Mouse (Mus musculus) CH12.LX (cell line): ENCODE measurements around the gene Cry2. TPM values are rescaled to one million over a fixed set of nuclear protein-coding genes. Genes with fewer than 3 reads are reported as not detected.
"Not testable (repeated sequence)": the region's sequence is repeated elsewhere in the genome, so short reads cannot be mapped to it uniquely, and the experiment has no call there.

ENCODE experiments used
- DNase-seq: peaks from one replicate; pipeline ENCODE4 v3.0.0-alpha.2; 2013; ENCODE audit errors: extremely low read depth
- H3K27ac ChIP-seq: 2 replicates; pipeline ENCODE4 v1.5.1; 2012; ENCODE audit warnings: low read depth, mild to moderate bottlenecking, control low read depth, moderate library complexity; ENCODE audit not compliant: insufficient read depth
- H3K27me3 ChIP-seq: replicated peaks from 2 replicates; pipeline ENCODE3; 2012; ENCODE audit warnings: inconsistent platforms
- H3K36me3 ChIP-seq, 2 experiments: replicated peaks in 1 of 2; 2 replicates each; pipeline versions ENCODE3 to v1.6.1; 2012; ENCODE audit warnings: inconsistent platforms in 1 of 2, low read length in 1 of 2, mild to moderate bottlenecking in 1 of 2, mixed read lengths in 1 of 2, moderate library complexity in 1 of 2; ENCODE audit not compliant: control insufficient read depth in 1 of 2, insufficient read depth in 1 of 2
- H3K4me1 ChIP-seq, 2 experiments: 2 replicates each; pipeline ENCODE4 v1.6.1; 2012; ENCODE audit warnings: inconsistent platforms in 1 of 2, moderate library complexity in 1 of 2; ENCODE audit not compliant: insufficient read depth in 2 of 2, control insufficient read depth in 1 of 2
- H3K4me2 ChIP-seq: 2 replicates; pipeline ENCODE4 v1.6.1; 2012; ENCODE audit warnings: low read depth, mild to moderate bottlenecking, control low read depth; ENCODE audit not compliant: poor library complexity, insufficient read depth, severe bottlenecking
- H3K4me3 ChIP-seq, 3 experiments: fragments of 150-350 bp in 1 of 3; sonication (generic) in 1 of 3; replicated peaks in 1 of 3; 2 replicates each; pipeline versions ENCODE3 to v1.5.1; 2011 to 2012; ENCODE audit warnings: low read depth in 2 of 3, low read length in 2 of 3, mild to moderate bottlenecking in 2 of 3, moderate library complexity in 2 of 3, control low read depth in 1 of 3, improper control_type of control experiment in 1 of 3, inconsistent platforms in 1 of 3, mixed read lengths in 1 of 3; ENCODE audit not compliant: poor library complexity in 1 of 3
- H3K79me2 ChIP-seq: replicated peaks from 2 replicates; pipeline ENCODE4 v1.6.1; 2012; ENCODE audit warnings: mild to moderate bottlenecking, moderate library complexity; ENCODE audit not compliant: control insufficient read depth, poor library complexity, insufficient read depth, severe bottlenecking; ENCODE audit errors: extremely low read depth
- H3K9ac ChIP-seq: 2 replicates; pipeline ENCODE4 v1.6.1; 2012; ENCODE audit warnings: low read depth, mild to moderate bottlenecking, control low read depth, moderate library complexity; ENCODE audit not compliant: insufficient read depth
- H3K9me3 ChIP-seq: replicated peaks from 2 replicates; pipeline ENCODE3; 2012; ENCODE audit warnings: low read length, inconsistent platforms, mixed read lengths
- CHD2 ChIP-seq: IDR thresholded peaks from 2 replicates; pipeline ENCODE4 v1.6.1; 2011; ENCODE audit warnings: low read length, improper control_type of control experiment
- CTCF ChIP-seq, 2 experiments: IDR thresholded peaks in 1 of 2; conservative IDR thresholded peaks in 1 of 2; 2 replicates each; pipeline ENCODE4 v1.5.1; 2011 to 2012; ENCODE audit warnings: low read depth in 2 of 2, low read length in 2 of 2, improper control_type of control experiment in 1 of 2, inconsistent platforms in 1 of 2, mild to moderate bottlenecking in 1 of 2, moderate library complexity in 1 of 2
- E2F4 ChIP-seq: IDR thresholded peaks from 2 replicates; pipeline ENCODE4 v1.6.1; 2011; ENCODE audit warnings: low read depth, low read length, improper control_type of control experiment; ENCODE audit not compliant: insufficient replicate concordance
- ETS1 ChIP-seq: conservative IDR thresholded peaks from 2 replicates; pipeline ENCODE4 v1.6.1; 2012; ENCODE audit warnings: low read depth, mild to moderate bottlenecking, inconsistent platforms, low read length, improper control_type of control experiment, moderate library complexity
- IRF4 ChIP-seq: IDR thresholded peaks from 2 replicates; pipeline ENCODE4 v1.6.1; 2014; ENCODE audit warnings: low read depth, mild to moderate bottlenecking, inconsistent platforms, low read length, improper control_type of control experiment
- MAFK ChIP-seq: IDR thresholded peaks from 2 replicates; pipeline ENCODE4 v1.6.1; 2011; ENCODE audit warnings: low read length, improper control_type of control experiment; ENCODE audit not compliant: insufficient replicate concordance
- MAZ ChIP-seq: IDR thresholded peaks from 2 replicates; pipeline ENCODE4 v1.6.1; 2012; ENCODE audit warnings: low read depth, mild to moderate bottlenecking, inconsistent platforms, low read length, improper control_type of control experiment, moderate library complexity
- MYC ChIP-seq: IDR thresholded peaks from 2 replicates; pipeline ENCODE4 v1.6.1; 2011; ENCODE audit warnings: low read depth, mild to moderate bottlenecking, improper control_type of control experiment, low read length
- RCOR1 ChIP-seq: conservative IDR thresholded peaks from 2 replicates; pipeline ENCODE4 v1.6.1; 2012; ENCODE audit warnings: low read depth, mild to moderate bottlenecking, inconsistent platforms, low read length, improper control_type of control experiment
- SMC3 ChIP-seq: IDR thresholded peaks from 2 replicates; pipeline ENCODE4 v1.6.1; 2011; ENCODE audit warnings: low read depth, low read length, improper control_type of control experiment
- TCF12 ChIP-seq: IDR thresholded peaks from 2 replicates; pipeline ENCODE4 v1.6.1; 2014; ENCODE audit warnings: low read depth, mild to moderate bottlenecking, inconsistent platforms, low read length, improper control_type of control experiment
- UBTF ChIP-seq: IDR thresholded peaks from 2 replicates; pipeline ENCODE4 v1.6.1; 2012; ENCODE audit warnings: low read depth, mild to moderate bottlenecking, inconsistent platforms, low read length, improper control_type of control experiment, moderate library complexity
- USF2 ChIP-seq: conservative IDR thresholded peaks from 2 replicates; pipeline ENCODE4 v1.6.1; 2011; ENCODE audit warnings: low read depth, low read length, improper control_type of control experiment
- ZMIZ1 ChIP-seq: IDR thresholded peaks from 2 replicates; pipeline ENCODE4 v1.6.1; 2012; ENCODE audit warnings: low read depth, mild to moderate bottlenecking, inconsistent platforms, low read length, improper control_type of control experiment
- ZNF384 ChIP-seq: IDR thresholded peaks from 2 replicates; pipeline ENCODE4 v1.6.1; 2012; ENCODE audit warnings: low read depth, low read length, improper control_type of control experiment, inconsistent platforms
- dilution Hi-C: fragments of 300-500 bp; cut with MboI; formaldehyde crosslinking; loops from 2 replicates; pipeline ENCODE4 v1.14.3; 2020; ENCODE audit warnings: low sequenced_read_pairs; ENCODE audit not compliant: extremely low pct_unique_long_range_greater_than_20kb, extremely low pct_ligation_motif_present
- in situ Hi-C: fragments of 300-500 bp; cut with MboI; formaldehyde crosslinking; loops from 3 replicates; pipeline ENCODE4 v1.14.3; 2019; ENCODE audit warnings: low sequenced_read_pairs, low pct_ligation_motif_present, low pct_unique_long_range_greater_than_20kb, mixed read lengths
- polyA plus RNA-seq: library from polyadenylated mRNA; unstranded; fragments of >175 nt; gene quantifications from 2 replicates; pipeline ENCODE4 v1.2.1, GENCODE M21; 2012; ENCODE audit warnings: low read depth; ENCODE audit not compliant: insufficient read length
- total RNA-seq, 2 experiments: library from RNA; depleted of rRNA; stranded (reverse); fragments of 300-350 nt in 1 of 2; fragments of >200 nt in 1 of 2; gene quantifications; 2 replicates each; pipeline ENCODE4 v1.2.3; 2012 to 2014

The Cry2 gene
- total and polyA plus RNA-seq, 3 experiments: 4.3 to 15.9 (median 12.7) TPM

DNA sequence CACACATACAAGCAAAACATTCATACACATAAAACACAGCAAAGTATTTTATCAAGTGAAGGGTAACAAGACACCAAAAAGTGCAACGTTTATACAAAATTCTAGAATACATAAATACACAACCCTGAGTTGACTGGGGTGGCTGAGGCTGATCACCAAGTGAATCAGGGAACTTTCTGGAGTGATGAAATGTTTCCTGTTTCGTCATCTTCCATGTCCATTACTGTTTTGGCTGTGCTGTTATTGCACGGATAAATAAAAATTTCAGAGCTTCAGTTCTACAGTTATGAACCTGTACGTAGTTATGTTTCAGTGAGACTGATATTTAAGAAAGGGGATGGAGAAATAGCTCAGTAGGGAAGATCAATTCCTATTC lies 44.5 kb upstream of the Cry2 start (continued):
- no peak for TF ChIP-seq USF2

GRCm38 (mm10) chr2:92477672-92478312 lies 43.9 kb upstream of the Cry2 start:
- no peak overlapping the region for H3K27ac ChIP-seq
- no peaks in the 10 kb centered on the region for H3K36me3 ChIP-seq
- no peak for DNase-seq
- H3K4me3 ChIP-seq: no peak overlapping the region
- H3K27me3 ChIP-seq: peaks cover 57% of the 10 kb centered on the region
- no peaks in the 10 kb centered on the region for H3K4me1 ChIP-seq
- in situ Hi-C loops (no loop called here), dilution Hi-C loops (no loop called here)
- TF ChIP-seq TCF12: no peak
- TF ChIP-seq RCOR1: no peak
- no peak for TF ChIP-seq E2F4
- no peak for TF ChIP-seq CTCF (conservative IDR thresholded peaks at IDR 0.05 in 1 of 2, IDR thresholded peaks at IDR 0.05 in 1 of 2; ENCODE audit: low read depth in 2 of 2, low read length in 2 of 2)
- no peak for TF ChIP-seq ZMIZ1
- no peak for TF ChIP-seq ETS1
- TF ChIP-seq, all 38 proteins: peak for 0
- peaks cover 28% of the 10 kb centered on the region for H3K9me3 ChIP-seq
- no peak overlapping the region for H3K9ac ChIP-seq
- H3K79me2 ChIP-seq: no peaks in the 10 kb centered on the region
- no peak overlapping the region for H3K4me2 ChIP-seq

DNA sequence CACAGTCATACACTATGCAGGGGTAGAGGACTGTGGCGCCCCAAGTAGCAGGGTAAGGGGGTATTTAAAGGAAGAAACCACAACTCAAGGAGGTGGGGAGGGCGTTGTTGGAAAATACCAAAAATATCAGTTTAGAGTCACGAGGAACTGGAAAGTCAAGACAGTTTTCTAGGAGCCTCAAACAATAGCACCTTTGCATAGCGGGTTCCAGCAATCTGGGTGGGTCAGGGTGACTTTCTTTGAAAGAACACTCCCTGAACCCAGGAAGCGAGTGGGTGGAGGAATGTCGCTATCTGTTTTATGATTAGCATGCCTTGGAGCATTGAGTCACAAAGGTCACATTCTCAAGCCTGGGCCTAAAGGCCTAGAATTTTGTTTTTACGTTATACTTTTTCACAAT lies 42.7 kb upstream of the Cry2 start:
- H3K27ac ChIP-seq, in situ Hi-C loops, dilution Hi-C loops, H3K9ac ChIP-seq, H3K36me3 ChIP-seq, H3K4me3 ChIP-seq, H3K79me2 ChIP-seq, DNase-seq, H3K4me1 ChIP-seq, H3K4me2 ChIP-seq: not testable (repeated sequence)
- Histone ChIP-seq H3K9me3 (peaks cover 28% of the 10 kb centered on the region), H3K27me3 (peaks cover 51% of the 10 kb centered on the region)

- no peaks in the 10 kb centered on the region for H3K36me3 ChIP-seq
- TF ChIP-seq SMC3 (no peak), CHD2 (no peak), ZNF384 (no peak), UBTF (no peak), TCF12 (no peak), MYC (no peak), MAZ (no peak), IRF4 (no peak), CTCF (conservative IDR thresholded peaks at IDR 0.05 in 1 of 2, IDR thresholded peaks at IDR 0.05 in 1 of 2; ENCODE audit: low read depth in 2 of 2, low read length in 2 of 2) (no peak), MAFK (no peak)
- TF ChIP-seq, all 38 proteins: peak for 0
- no peak overlapping the region for H3K4me3 ChIP-seq
- H3K79me2 ChIP-seq: no peaks in the 10 kb centered on the region; the same call in 1 of the 2 replicates
- dilution Hi-C loops: no loop called here
- H3K4me2 ChIP-seq: no peak overlapping the region
- peaks cover 28% of the 10 kb centered on the region for H3K9me3 ChIP-seq
- no peak overlapping the region for H3K27ac ChIP-seq
- peaks cover 43% of the 10 kb centered on the region for H3K27me3 ChIP-seq
- in situ Hi-C loops: no loop called here
- no peak for DNase-seq
- H3K9ac ChIP-seq: no peak overlapping the region
- no peaks in the 10 kb centered on the region for H3K4me1 ChIP-seq
These were observed 41.9 kb upstream of the Cry2 start for GRCm38 (mm10) chr2:92475711-92476110.
